Mouse (Mus musculus): Measurements from ENCODE around the gene Emsy. TPM values are rescaled to one million over a fixed set of nuclear protein-coding genes. Genes with fewer than 3 reads are reported as not detected.
A peak's percentile ranks its signal among the peaks of the same experiment; 100 is the strongest.

The Emsy gene
- polyA plus RNA-seq (2012; ENCODE audit: insufficient read depth, insufficient read length, missing spikeins), result 9.5 and 22.8 TPM in 2 replicates

GRCm38 (mm10) chr7:98656531-98657221 lies at the start of gene Emsy:
Gene Emsy, minus strand, starts transcription at chr7:98656783.
- Histone ChIP-seq H3K4me1 (ENCODE audit: control insufficient read depth, insufficient read depth, insufficient read length, low read length) (peaks cover 2% of the 10 kb centered on the region; the same call in 1 of the 2 replicates), H3K27ac (replicated peaks; ENCODE audit: low read depth, low read length) (peak within 1 kb of the TSS; percentile 91), H3K4me3 (ENCODE audit: insufficient read depth, low read depth, low read length) (peak within 1 kb of the TSS; percentile 84)

- Histone ChIP-seq H3K4me1 (ENCODE audit: control insufficient read depth, insufficient read depth, insufficient read length, low read length) (peaks cover 3% of the 10 kb centered on the region; the same call in 1 of the 2 replicates), H3K4me3 (ENCODE audit: insufficient read depth, low read depth, low read length) (no peak overlapping the region), H3K27ac (replicated peaks; ENCODE audit: low read depth, low read length) (no peak overlapping the region)
Measured at GRCm38 (mm10) chr7:98704276-98704675, 47.7 kb upstream of the Emsy start.

GRCm38 (mm10) chr7:98703365-98703881 lies 46.8 kb upstream of the Emsy start:
- Histone ChIP-seq H3K27ac (replicated peaks; ENCODE audit: low read depth, low read length) (peak overlapping the region; percentile 36), H3K4me3 (ENCODE audit: insufficient read depth, low read depth, low read length) (peak overlapping the region; percentile 96), H3K4me1 (ENCODE audit: control insufficient read depth, insufficient read depth, insufficient read length, low read length) (peaks cover 3% of the 10 kb centered on the region; the same call in 1 of the 2 replicates)

GRCm38 (mm10) chr7:98702283-98703240 lies 46.0 kb upstream of the Emsy start, which contains the start of gene Thap12:
Gene Thap12, plus strand, starts transcription at chr7:98703103.
- H3K27ac ChIP-seq (replicated peaks; ENCODE audit: low read depth, low read length), result peak within 1 kb of the TSS; percentile 66
- peaks cover 3% of the 10 kb centered on the region; the same call in 1 of the 2 replicates for H3K4me1 ChIP-seq (ENCODE audit: control insufficient read depth, insufficient read depth, insufficient read length, low read length)
- peak within 1 kb of the TSS; percentile 96 for H3K4me3 ChIP-seq (ENCODE audit: insufficient read depth, low read depth, low read length)

GRCm38 (mm10) chr7:98701771-98702170 lies 45.2 kb upstream of the Emsy start:
- peaks cover 3% of the 10 kb centered on the region; the same call in 1 of the 2 replicates for H3K4me1 ChIP-seq (ENCODE audit: control insufficient read depth, insufficient read depth, insufficient read length, low read length)
- no peak overlapping the region for H3K27ac ChIP-seq (replicated peaks; ENCODE audit: low read depth, low read length)
- H3K4me3 ChIP-seq (ENCODE audit: insufficient read depth, low read depth, low read length), result peak overlapping the region; percentile 73; the same call in 1 of the 2 replicates

GRCm38 (mm10) chr7:98698590-98698989 lies 42.0 kb upstream of the Emsy start:
- H3K27ac ChIP-seq (replicated peaks; ENCODE audit: low read depth, low read length), result no peak overlapping the region
- no peak overlapping the region for H3K4me3 ChIP-seq (ENCODE audit: insufficient read depth, low read depth, low read length)
- H3K4me1 ChIP-seq (ENCODE audit: control insufficient read depth, insufficient read depth, insufficient read length, low read length), result no peaks in the 10 kb centered on the region; the same call in 1 of the 2 replicates

- Histone ChIP-seq H3K4me1 (ENCODE audit: control insufficient read depth, insufficient read depth, insufficient read length, low read length) (peaks cover 1% of the 10 kb centered on the region; the same call in 1 of the 2 replicates), H3K4me3 (ENCODE audit: insufficient read depth, low read depth, low read length) (no peak overlapping the region), H3K27ac (replicated peaks; ENCODE audit: low read depth, low read length) (no peak overlapping the region)
Measured at GRCm38 (mm10) chr7:98698041-98698440, 41.5 kb upstream of the Emsy start.

- H3K4me1 ChIP-seq (ENCODE audit: control insufficient read depth, insufficient read depth, insufficient read length, low read length), result peaks cover 2% of the 10 kb centered on the region; the same call in 1 of the 2 replicates
- no peak overlapping the region for H3K4me3 ChIP-seq (ENCODE audit: insufficient read depth, low read depth, low read length)
- no peak overlapping the region for H3K27ac ChIP-seq (replicated peaks; ENCODE audit: low read depth, low read length)
Measured at GRCm38 (mm10) chr7:98697496-98697895, 40.9 kb upstream of the Emsy start.

GRCm38 (mm10) chr7:98694046-98694445 lies 37.5 kb upstream of the Emsy start:
- Histone ChIP-seq H3K4me3 (ENCODE audit: insufficient read depth, low read depth, low read length) (no peak overlapping the region), H3K27ac (replicated peaks; ENCODE audit: low read depth, low read length) (no peak overlapping the region)

GRCm38 (mm10) chr7:98692761-98693546 lies 36.4 kb upstream of the Emsy start:
- Histone ChIP-seq H3K4me3 (ENCODE audit: insufficient read depth, low read depth, low read length) (no peak overlapping the region), H3K4me1 (ENCODE audit: control insufficient read depth, insufficient read depth, insufficient read length, low read length) (peaks cover 2% of the 10 kb centered on the region; the same call in 1 of the 2 replicates), H3K27ac (replicated peaks; ENCODE audit: low read depth, low read length) (0 out of 2 replicates have a peak overlapping the region, but pooled peaks have one; percentile 20)

More at GRCm38 (mm10) chr7:98694046-98694445, 37.5 kb upstream of the Emsy start:
- H3K4me1 ChIP-seq (ENCODE audit: control insufficient read depth, insufficient read depth, insufficient read length, low read length), result peaks cover 2% of the 10 kb centered on the region; the same call in 1 of the 2 replicates

GRCm38 (mm10) chr7:98690831-98691230 lies 34.2 kb upstream of the Emsy start:
- Histone ChIP-seq H3K27ac (replicated peaks; ENCODE audit: low read depth, low read length) (no peak overlapping the region), H3K4me3 (ENCODE audit: insufficient read depth, low read depth, low read length) (no peak overlapping the region), H3K4me1 (ENCODE audit: control insufficient read depth, insufficient read depth, insufficient read length, low read length) (peaks cover 2% of the 10 kb centered on the region; the same call in 1 of the 2 replicates)

- no peak overlapping the region for H3K4me3 ChIP-seq (ENCODE audit: insufficient read depth, low read depth, low read length)
- H3K4me1 ChIP-seq (ENCODE audit: control insufficient read depth, insufficient read depth, insufficient read length, low read length), result peaks cover 2% of the 10 kb centered on the region; the same call in 1 of the 2 replicates
- H3K27ac ChIP-seq (replicated peaks; ENCODE audit: low read depth, low read length), result no peak overlapping the region
Measured at GRCm38 (mm10) chr7:98690126-98690525, 33.5 kb upstream of the Emsy start.

GRCm38 (mm10) chr7:98685895-98686294 lies 29.3 kb upstream of the Emsy start:
- H3K4me3 ChIP-seq (ENCODE audit: insufficient read depth, low read depth, low read length), result no peak overlapping the region
- no peaks in the 10 kb centered on the region for H3K4me1 ChIP-seq (ENCODE audit: control insufficient read depth, insufficient read depth, insufficient read length, low read length)
- no peak overlapping the region for H3K27ac ChIP-seq (replicated peaks; ENCODE audit: low read depth, low read length)

- no peak overlapping the region for H3K27ac ChIP-seq (replicated peaks; ENCODE audit: low read depth, low read length)
- H3K4me3 ChIP-seq (ENCODE audit: insufficient read depth, low read depth, low read length), result no peak overlapping the region
- H3K4me1 ChIP-seq (ENCODE audit: control insufficient read depth, insufficient read depth, insufficient read length, low read length), result no peaks in the 10 kb centered on the region
Measured at GRCm38 (mm10) chr7:98682821-98683220, 26.2 kb upstream of the Emsy start.
